Mouse (Mus musculus): ENCODE results near the gene Cerkl. TPM values are rescaled to one million over a fixed set of nuclear protein-coding genes. Genes with fewer than 3 reads are reported as not detected.

The Cerkl gene
- polyA plus RNA-seq, 1 experiment = 1.1 TPM

GRCm38 (mm10) chr2:79457932-79458331 is 1.3 kb upstream of the Cerkl start:
- TF ChIP-seq POLR2A (IDR thresholded peaks at IDR 0.05; ENCODE audit: borderline replicate concordance, extremely low read depth, low read depth, low read length) = no peak
- TF ChIP-seq CTCF (IDR thresholded peaks at IDR 0.05; ENCODE audit: insufficient read depth, low read length) = no peak
- 24% methylated on average over 3 of the region's 3 CpGs for WGBS
- no peak overlapping the region for H3K4me3 ChIP-seq (replicated peaks; ENCODE audit: extremely low read depth, low read depth, low read length)
- H3K4me1 ChIP-seq (ENCODE audit: control insufficient read depth, insufficient read depth, low read length) = no peaks in the 10 kb centered on the region
- DNase-seq = no peak

- DNase-seq = no peak
- WGBS = 60% methylated on average over 3 of the region's 3 CpGs
- Histone ChIP-seq H3K4me1 (ENCODE audit: control insufficient read depth, insufficient read depth, low read length) (no peaks in the 10 kb centered on the region), H3K4me3 (replicated peaks; ENCODE audit: extremely low read depth, low read depth, low read length) (no peak overlapping the region)
- no peak for TF ChIP-seq POLR2A (IDR thresholded peaks at IDR 0.05; ENCODE audit: borderline replicate concordance, extremely low read depth, low read depth, low read length)
- no peak for TF ChIP-seq CTCF (IDR thresholded peaks at IDR 0.05; ENCODE audit: insufficient read depth, low read length)
These were observed 849 bp upstream of the Cerkl start for GRCm38 (mm10) chr2:79457434-79457833.

GRCm38 (mm10) chr2:79455646-79456045 is 939 bp downstream of the Cerkl start:
- WGBS = 6% methylated on average over 10 of the region's 10 CpGs
- DNase-seq = no peak
- no peak overlapping the region for H3K4me3 ChIP-seq (replicated peaks; ENCODE audit: extremely low read depth, low read depth, low read length)
- TF ChIP-seq POLR2A (IDR thresholded peaks at IDR 0.05; ENCODE audit: borderline replicate concordance, extremely low read depth, low read depth, low read length) (no peak), CTCF (IDR thresholded peaks at IDR 0.05; ENCODE audit: insufficient read depth, low read length) (no peak)
- no peaks in the 10 kb centered on the region for H3K4me1 ChIP-seq (ENCODE audit: control insufficient read depth, insufficient read depth, low read length)

GRCm38 (mm10) chr2:79454786-79455446 is 1.7 kb downstream of the Cerkl start:
- no peak for DNase-seq
- WGBS = 17% methylated on average over 15 of the region's 15 CpGs
- Histone ChIP-seq H3K4me3 (replicated peaks; ENCODE audit: extremely low read depth, low read depth, low read length) (no peak overlapping the region), H3K4me1 (ENCODE audit: control insufficient read depth, insufficient read depth, low read length) (no peaks in the 10 kb centered on the region)
- TF ChIP-seq POLR2A (IDR thresholded peaks at IDR 0.05; ENCODE audit: borderline replicate concordance, extremely low read depth, low read depth, low read length) (no peak), CTCF (IDR thresholded peaks at IDR 0.05; ENCODE audit: insufficient read depth, low read length) (no peak)

- Histone ChIP-seq H3K4me3 (replicated peaks; ENCODE audit: extremely low read depth, low read depth, low read length) (no peak overlapping the region), H3K4me1 (ENCODE audit: control insufficient read depth, insufficient read depth, low read length) (no peaks in the 10 kb centered on the region)
- 7% methylated on average over 55 of the region's 55 CpGs for WGBS
- TF ChIP-seq POLR2A (IDR thresholded peaks at IDR 0.05; ENCODE audit: borderline replicate concordance, extremely low read depth, low read depth, low read length) (no peak), CTCF (IDR thresholded peaks at IDR 0.05; ENCODE audit: insufficient read depth, low read length) (no peak)
- DNase-seq = peak; percentile 39
These were observed 2.4 kb downstream of the Cerkl start for GRCm38 (mm10) chr2:79453901-79454781.

GRCm38 (mm10) chr2:79451438-79451837 is 5.1 kb downstream of the Cerkl start:
- WGBS = 44% methylated on average over 5 of the region's 5 CpGs
- TF ChIP-seq POLR2A (IDR thresholded peaks at IDR 0.05; ENCODE audit: borderline replicate concordance, extremely low read depth, low read depth, low read length) = no peak
- no peak for DNase-seq

GRCm38 (mm10) chr2:79450684-79451394 is 5.7 kb downstream of the Cerkl start:
- WGBS = 63% methylated on average over 4 of the region's 4 CpGs
- TF ChIP-seq CTCF (IDR thresholded peaks at IDR 0.05; ENCODE audit: insufficient read depth, low read length) = no peak
- TF ChIP-seq POLR2A (IDR thresholded peaks at IDR 0.05; ENCODE audit: borderline replicate concordance, extremely low read depth, low read depth, low read length) = no peak
- no peak overlapping the region for H3K4me3 ChIP-seq (replicated peaks; ENCODE audit: extremely low read depth, low read depth, low read length)
- H3K4me1 ChIP-seq (ENCODE audit: control insufficient read depth, insufficient read depth, low read length) = no peaks in the 10 kb centered on the region
- no peak for DNase-seq

More at GRCm38 (mm10) chr2:79451438-79451837, 5.1 kb downstream of the Cerkl start:
- Histone ChIP-seq H3K4me1 (ENCODE audit: control insufficient read depth, insufficient read depth, low read length) (no peaks in the 10 kb centered on the region), H3K4me3 (replicated peaks; ENCODE audit: extremely low read depth, low read depth, low read length) (no peak overlapping the region)

- H3K4me1 ChIP-seq (ENCODE audit: control insufficient read depth, insufficient read depth, low read length) = no peaks in the 10 kb centered on the region
- TF ChIP-seq POLR2A (IDR thresholded peaks at IDR 0.05; ENCODE audit: borderline replicate concordance, extremely low read depth, low read depth, low read length) (no peak), CTCF (IDR thresholded peaks at IDR 0.05; ENCODE audit: insufficient read depth, low read length) (no peak)
- H3K4me3 ChIP-seq (replicated peaks; ENCODE audit: extremely low read depth, low read depth, low read length) = no peak overlapping the region
- no peak for DNase-seq
- 67% methylated on average over 4 of the region's 4 CpGs for WGBS
These were observed 7.2 kb downstream of the Cerkl start for GRCm38 (mm10) chr2:79449371-79449770.

GRCm38 (mm10) chr2:79447198-79447597 is 9.4 kb downstream of the Cerkl start:
- 62% methylated on average over 1 of the region's 1 CpGs for WGBS
- Histone ChIP-seq H3K4me3 (replicated peaks; ENCODE audit: extremely low read depth, low read depth, low read length) (no peak overlapping the region), H3K4me1 (ENCODE audit: control insufficient read depth, insufficient read depth, low read length) (no peaks in the 10 kb centered on the region)
- no peak for TF ChIP-seq CTCF (IDR thresholded peaks at IDR 0.05; ENCODE audit: insufficient read depth, low read length)
- TF ChIP-seq POLR2A (IDR thresholded peaks at IDR 0.05; ENCODE audit: borderline replicate concordance, extremely low read depth, low read depth, low read length) = no peak
- DNase-seq = no peak

Data from lung, adult 2 months (tissue).